Mouse (Mus musculus) embryonic fibroblast, embryonic 13.5 days (primary cell): ENCODE data around the gene Ptpru.

ENCODE experiments used
- CTCF ChIP-seq: IDR thresholded peaks from 2 replicates; pipeline ENCODE4 v1.5.1; 2011; ENCODE audit warnings: mild to moderate bottlenecking, control low read depth, low read length, moderate library complexity, borderline replicate concordance; ENCODE audit not compliant: insufficient read depth
- POLR2A ChIP-seq: IDR thresholded peaks from 2 replicates; pipeline ENCODE4 v1.6.1; 2011; ENCODE audit warnings: low read depth, mild to moderate bottlenecking, control low read depth, low read length, moderate library complexity

- no peak for TF ChIP-seq CTCF
- TF ChIP-seq POLR2A, result no peak
Observed at GRCm38 (mm10) chr4:131826905-131827304, 11.2 kb downstream of the Ptpru start.
